Mouse (Mus musculus) thymus, adult 2 months (tissue): ENCODE measurements around the gene Ecel1.

Experiments
- CTCF ChIP-seq: fragments of 200-500 bp; IDR thresholded peaks from 2 replicates; pipeline ENCODE4 v1.5.1; 2012; ENCODE audit warnings: mild to moderate bottlenecking, control low read depth, low read length, moderate library complexity, borderline replicate concordance; ENCODE audit not compliant: control insufficient read depth, poor library complexity, insufficient read depth; ENCODE audit errors: extremely low read depth
- POLR2A ChIP-seq: fragments of 200-500 bp; IDR thresholded peaks from 2 replicates; pipeline ENCODE4 v1.6.1; 2012; ENCODE audit warnings: mild to moderate bottlenecking, low read length, control low read depth, moderate library complexity; ENCODE audit not compliant: control insufficient read depth, poor library complexity, insufficient read depth; ENCODE audit errors: extremely low read depth

DNA sequence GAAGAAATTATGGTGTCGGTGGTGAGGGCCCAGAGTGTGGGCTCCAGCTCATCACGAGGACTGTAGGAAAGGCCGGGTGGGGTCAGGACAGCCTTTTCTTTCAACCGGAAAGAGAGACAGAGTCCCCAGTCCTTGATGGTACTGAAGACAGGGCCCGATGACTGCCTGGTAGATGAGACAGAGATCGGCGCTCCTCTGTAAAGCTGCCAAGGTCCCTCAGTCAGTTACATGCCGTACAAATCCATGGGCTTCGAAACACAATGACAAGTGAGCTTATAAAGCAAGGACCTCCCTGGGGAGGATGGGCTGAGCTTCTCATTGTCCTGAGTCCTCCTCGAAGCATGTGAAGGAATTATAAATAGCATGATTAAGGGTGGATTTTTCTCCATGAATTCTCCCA lies 13.2 kb downstream of the Ecel1 start:
- no peak for TF ChIP-seq CTCF
- no peak for TF ChIP-seq POLR2A
